Mouse (Mus musculus) liver, embryonic 11.5 days (tissue): ENCODE measurements around the gene Ttn. TPM values are rescaled to one million over a fixed set of nuclear protein-coding genes. Genes with fewer than 3 reads are reported as not detected.
"Not testable (repeated sequence)": the region's sequence is repeated elsewhere in the genome, so short reads cannot be mapped to it uniquely, and the experiment has no call there.

Experiments used
- ATAC-seq: fragments of 200-750 bp; cut with Nextera tagmentation; replicated peaks from 2 replicates; pipeline ENCODE4 v1.8.0; 2017; ENCODE audit warnings: moderate number of reproducible peaks, mild to moderate bottlenecking, moderate TSS enrichment, moderate library complexity; ENCODE audit not compliant: low FRiP score
- DNase-seq: peaks from one replicate; pipeline ENCODE4 v3.0.0-alpha.2; 2017; ENCODE audit warnings: low spot score
- H3K27ac ChIP-seq: fragments of 300-500 bp; sonication (generic); 2 replicates; pipeline ENCODE4 v1.5.1; 2014; ENCODE audit warnings: mild to moderate bottlenecking, low read depth, low read length, control low read depth
- H3K27me3 ChIP-seq: fragments of 300-500 bp; sonication (generic); replicated peaks from 2 replicates; pipeline ENCODE4 v1.6.1; 2014; ENCODE audit warnings: low read length, mixed read lengths; ENCODE audit not compliant: control insufficient read depth, insufficient read depth
- H3K36me3 ChIP-seq: fragments of 300-500 bp; sonication (generic); 2 replicates; pipeline ENCODE4 v1.6.1; 2014; ENCODE audit warnings: mild to moderate bottlenecking, low read length, moderate library complexity, mixed read lengths; ENCODE audit not compliant: control insufficient read depth, insufficient read depth
- H3K4me1 ChIP-seq: fragments of 300-500 bp; sonication (generic); replicated peaks from 2 replicates; pipeline ENCODE4 v1.6.1; 2014; ENCODE audit warnings: low read length, mixed read lengths; ENCODE audit not compliant: control insufficient read depth, insufficient read depth
- H3K4me2 ChIP-seq: fragments of 300-500 bp; sonication (generic); 2 replicates; pipeline ENCODE4 v1.6.1; 2014; ENCODE audit warnings: mild to moderate bottlenecking, control low read depth, moderate library complexity
- H3K4me3 ChIP-seq: fragments of 300-500 bp; sonication (generic); 2 replicates; pipeline ENCODE4 v1.5.1; 2014; ENCODE audit warnings: low read depth, low read length, control low read depth
- H3K9ac ChIP-seq: fragments of 300-500 bp; sonication (generic); 2 replicates; pipeline ENCODE4 v1.6.1; 2014; ENCODE audit warnings: low read depth, low read length, control low read depth
- H3K9me3 ChIP-seq: fragments of 300-500 bp; sonication (generic); 2 replicates; pipeline ENCODE4 v1.6.1; 2016; ENCODE audit warnings: low read length, inconsistent platforms, mixed read lengths; ENCODE audit not compliant: control insufficient read depth
- WGBS: fragments of 180-500 bp; shearing (Covaris S2); extraction: QIAGEN DNeasy Blood & Tissue Kit; methylation state at CpG from one replicate; pipeline ENCODE4 v1.1.7; 2014; 5-methylcytosine and 5-hydroxymethylcytosine counted together
- polyA plus RNA-seq: library from polyadenylated mRNA; unstranded; fragments of >200 nt; fragmentation: Nextera tagmentation; extraction: Ambion mirVana; gene quantifications from 2 replicates; pipeline ENCODE4 v1.2.1, GENCODE M21; 2014

Gene Ttn
- 1.7 and 4.5 TPM in 2 replicates for polyA plus RNA-seq

GRCm38 (mm10) chr2:76982391-76983145 is at the start of gene Ttn:
TSS of gene Ttn (minus strand) at chr2:76982547.
- H3K27ac ChIP-seq: no peak within 1 kb of the TSS
- H3K9me3 ChIP-seq: no peaks in the 10 kb centered on the region
- H3K36me3 ChIP-seq: no peaks in the 10 kb centered on the region
- 71% methylated on average over 18 of the region's 18 CpGs for WGBS
- H3K9ac ChIP-seq: no peak within 1 kb of the TSS
- no peaks in the 10 kb centered on the region for H3K4me1 ChIP-seq
- no peaks in the 10 kb centered on the region for H3K27me3 ChIP-seq
- no peak for ATAC-seq
- H3K4me3 ChIP-seq: no peak within 1 kb of the TSS
- no peak for DNase-seq
- H3K4me2 ChIP-seq: no peak within 1 kb of the TSS

- no peak overlapping the region for H3K4me3 ChIP-seq
- no peaks in the 10 kb centered on the region for H3K9me3 ChIP-seq
- no peak overlapping the region for H3K4me2 ChIP-seq
- H3K36me3 ChIP-seq: no peaks in the 10 kb centered on the region
- H3K27ac ChIP-seq: no peak overlapping the region
- H3K4me1 ChIP-seq: no peaks in the 10 kb centered on the region
- 75% methylated on average over 2 of the region's 2 CpGs for WGBS
- no peak for ATAC-seq
- no peaks in the 10 kb centered on the region for H3K27me3 ChIP-seq
- no peak for DNase-seq
- no peak overlapping the region for H3K9ac ChIP-seq
Measured at GRCm38 (mm10) chr2:77020649-77021048, 38.3 kb upstream of the Ttn start.

GRCm38 (mm10) chr2:77017735-77018134 is 35.4 kb upstream of the Ttn start:
- Histone ChIP-seq H3K9me3 (no peaks in the 10 kb centered on the region), H3K4me3 (no peak overlapping the region), H3K4me2 (no peak overlapping the region), H3K4me1 (no peaks in the 10 kb centered on the region), H3K9ac (no peak overlapping the region), H3K27me3 (no peaks in the 10 kb centered on the region), H3K36me3 (no peaks in the 10 kb centered on the region), H3K27ac (no peak overlapping the region)
- no peak for ATAC-seq
- no peak for DNase-seq
- 80% methylated on average over 4 of the region's 4 CpGs for WGBS

GRCm38 (mm10) chr2:77013449-77013848 is 31.1 kb upstream of the Ttn start:
- H3K36me3 ChIP-seq, H3K27me3 ChIP-seq: not testable (repeated sequence)
- 82% methylated on average over 6 of the region's 6 CpGs for WGBS

GRCm38 (mm10) chr2:77011981-77012380 is 29.6 kb upstream of the Ttn start:
- Histone ChIP-seq H3K36me3 (no peaks in the 10 kb centered on the region), H3K4me1 (no peaks in the 10 kb centered on the region), H3K27me3 (no peaks in the 10 kb centered on the region), H3K9ac (no peak overlapping the region), H3K4me3 (no peak overlapping the region), H3K9me3 (no peaks in the 10 kb centered on the region), H3K27ac (no peak overlapping the region), H3K4me2 (no peak overlapping the region)
- ATAC-seq (no peak), DNase-seq (no peak)
- 69% methylated on average over 5 of the region's 5 CpGs for WGBS

More at GRCm38 (mm10) chr2:77013449-77013848, 31.1 kb upstream of the Ttn start:
- H3K9me3 ChIP-seq, H3K4me3 ChIP-seq, H3K27ac ChIP-seq, H3K4me1 ChIP-seq, ATAC-seq, DNase-seq, H3K9ac ChIP-seq, H3K4me2 ChIP-seq: not testable (repeated sequence)

GRCm38 (mm10) chr2:77007015-77007414 is 24.7 kb upstream of the Ttn start:
- no peak overlapping the region for H3K27ac ChIP-seq
- no peaks in the 10 kb centered on the region for H3K36me3 ChIP-seq
- no peaks in the 10 kb centered on the region for H3K27me3 ChIP-seq
- ATAC-seq: no peak
- DNase-seq: no peak
- no peaks in the 10 kb centered on the region for H3K4me1 ChIP-seq
- no peak overlapping the region for H3K4me3 ChIP-seq
- H3K4me2 ChIP-seq: no peak overlapping the region
- H3K9ac ChIP-seq: no peak overlapping the region
- no peaks in the 10 kb centered on the region for H3K9me3 ChIP-seq
- 81% methylated on average over 7 of the region's 7 CpGs for WGBS

GRCm38 (mm10) chr2:77003148-77003547 is 20.8 kb upstream of the Ttn start:
- H3K9ac ChIP-seq: no peak overlapping the region
- H3K4me3 ChIP-seq: no peak overlapping the region
- ATAC-seq: no peak
- no peaks in the 10 kb centered on the region for H3K4me1 ChIP-seq
- no peak for DNase-seq
- 71% methylated on average over 2 of the region's 2 CpGs for WGBS
- H3K27ac ChIP-seq: no peak overlapping the region
- no peak overlapping the region for H3K4me2 ChIP-seq
- no peaks in the 10 kb centered on the region for H3K36me3 ChIP-seq
- no peaks in the 10 kb centered on the region for H3K9me3 ChIP-seq
- no peaks in the 10 kb centered on the region for H3K27me3 ChIP-seq

GRCm38 (mm10) chr2:76998351-76998750 is 16.0 kb upstream of the Ttn start:
- H3K27ac ChIP-seq: no peak overlapping the region
- H3K4me3 ChIP-seq: no peak overlapping the region
- ATAC-seq (no peak), DNase-seq (no peak)
- 62% methylated on average over 5 of the region's 5 CpGs for WGBS
- H3K27me3 ChIP-seq: no peaks in the 10 kb centered on the region
- no peaks in the 10 kb centered on the region for H3K4me1 ChIP-seq
- no peak overlapping the region for H3K9ac ChIP-seq
- H3K9me3 ChIP-seq: no peaks in the 10 kb centered on the region
- H3K4me2 ChIP-seq: no peak overlapping the region
- H3K36me3 ChIP-seq: no peaks in the 10 kb centered on the region

GRCm38 (mm10) chr2:76992493-76993201 is 10.3 kb upstream of the Ttn start:
- Histone ChIP-seq H3K27ac (no peak overlapping the region), H3K4me2 (no peak overlapping the region), H3K9me3 (no peaks in the 10 kb centered on the region), H3K36me3 (no peaks in the 10 kb centered on the region), H3K4me3 (no peak overlapping the region), H3K9ac (no peak overlapping the region), H3K4me1 (no peaks in the 10 kb centered on the region), H3K27me3 (no peaks in the 10 kb centered on the region)
- WGBS: 84% methylated on average over 5 of the region's 5 CpGs
- no peak for DNase-seq
- ATAC-seq: no peak
